8 mouse cellular contexts compared by ENCODE assay signal in the genomic region with DNA sequence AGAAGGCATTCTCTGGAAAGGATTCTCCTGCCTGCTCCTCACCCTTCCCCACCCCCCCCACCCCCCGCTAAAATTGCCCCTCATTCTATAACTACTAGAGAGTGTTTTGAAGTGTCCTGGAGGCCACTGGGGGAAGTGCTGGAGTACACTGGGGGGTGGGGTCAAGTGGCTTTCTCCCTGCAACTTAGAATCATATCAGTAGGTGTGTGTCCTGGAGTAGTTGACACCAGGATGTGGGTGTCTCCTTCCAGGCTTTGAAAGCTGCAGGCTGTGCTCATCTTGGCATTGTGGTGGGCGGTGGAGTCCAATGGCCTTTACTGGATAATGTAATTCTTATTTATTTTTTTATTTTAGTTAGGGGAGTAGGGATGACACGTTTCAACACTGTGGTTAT. TPM values are rescaled to one million over a fixed set of nuclear protein-coding genes. Genes with fewer than 3 reads are reported as not detected.
A peak's percentile ranks its signal among the peaks of the same experiment; 100 is the strongest.
DNase-seq lines count a peak whose midpoint lies in the region; ATAC-seq and TF ChIP-seq lines count a peak whose summit lies in the region.

No protein-coding gene starts in this region.

- no peaks in the 10 kb centered on the region for H3K36me3 ChIP-seq in heart, embryonic 15.5 days
- H3K36me3 ChIP-seq in neural tube, embryonic 13.5 days = no peaks in the 10 kb centered on the region

- DNase-seq in lung, adult 2 months = no peak
- no peak for DNase-seq in lung, postnatal 4 days
- DNase-seq in liver = peak; percentile 8
- DNase-seq in testis, postnatal 14 days (ENCODE audit: low spot score) = no peak
- no peak for DNase-seq in layer of hippocampus, adult 11-12 months (ENCODE audit: low spot score)
- DNase-seq in urinary bladder, adult 2 months (ENCODE audit: low spot score) = no peak

- H3K9ac ChIP-seq in heart, embryonic 15.5 days = peak overlapping the region; percentile 56; the same call in 1 of the 2 replicates
- H3K9ac ChIP-seq in neural tube, embryonic 13.5 days = no peak overlapping the region

- no peaks in the 10 kb centered on the region for H3K27me3 ChIP-seq in heart, embryonic 15.5 days
- no peaks in the 10 kb centered on the region for H3K27me3 ChIP-seq in neural tube, embryonic 13.5 days

- TF ChIP-seq CTCF in lung, adult 2 months (IDR thresholded peaks at IDR 0.05; ENCODE audit: insufficient read depth, low read length) = no peak

- no peaks in the 10 kb centered on the region; the same call in 1 of the 2 replicates for H3K4me1 ChIP-seq in lung, adult 2 months (ENCODE audit: control insufficient read depth, insufficient read depth, low read length)
- H3K4me1 ChIP-seq in heart, embryonic 15.5 days (replicated peaks) = peaks cover 6% of the 10 kb centered on the region; the same call in 1 of the 2 replicates
- H3K4me1 ChIP-seq in neural tube, embryonic 13.5 days (replicated peaks) = peaks cover 11% of the 10 kb centered on the region; the same call in 1 of the 2 replicates

- WGBS in lung, adult 2 months = 23% methylated on average over 3 of the region's 3 CpGs
- 33% methylated on average over 3 of the region's 3 CpGs for WGBS in heart, embryonic 15.5 days
- WGBS in neural tube, embryonic 13.5 days = 49% methylated on average over 3 of the region's 3 CpGs

- H3K27ac ChIP-seq in heart, embryonic 15.5 days = peak overlapping the region; percentile 63
- H3K27ac ChIP-seq in neural tube, embryonic 13.5 days (replicated peaks) = no peak overlapping the region

- H3K4me2 ChIP-seq in heart, embryonic 15.5 days = peak overlapping the region; percentile 74
- H3K4me2 ChIP-seq in neural tube, embryonic 13.5 days = peak overlapping the region; percentile 69

- H3K4me3 ChIP-seq in lung, adult 2 months (replicated peaks; ENCODE audit: extremely low read depth, low read depth, low read length) = peak overlapping the region; percentile 64
- peak overlapping the region; percentile 67 for H3K4me3 ChIP-seq in heart, embryonic 15.5 days
- H3K4me3 ChIP-seq in neural tube, embryonic 13.5 days = peak overlapping the region; percentile 40

- H3K9me3 ChIP-seq in heart, embryonic 15.5 days (replicated peaks) = no peaks in the 10 kb centered on the region
- no peaks in the 10 kb centered on the region for H3K9me3 ChIP-seq in neural tube, embryonic 13.5 days

- ATAC-seq in heart, embryonic 15.5 days (replicated peaks; ENCODE audit: insufficient number of reproducible peaks, insufficient read depth, low FRiP score, low read depth) = peak; percentile 55
- 0 out of 2 replicates have a peak, but pooled peaks have one; percentile 36 for ATAC-seq in neural tube, embryonic 13.5 days (ENCODE audit: low read depth)

- TF ChIP-seq POLR2A in lung, adult 2 months (IDR thresholded peaks at IDR 0.05; ENCODE audit: borderline replicate concordance, extremely low read depth, low read depth, low read length) = no peak

RNA-seq across cellular contexts. Expression of a gene that starts 0.7 kb away (rescaled TPM):
- 5.2 and 7.6 TPM in 2 replicates for polyA plus RNA-seq in lung, adult 2 months (2012; rRNA removed)
- 8.0 and 8.3 TPM in 2 replicates for polyA plus RNA-seq in heart, embryonic 15.5 days (2015; fragmentation: Nextera tagmentation; extraction: Ambion mirVana)
- 2.2 and 2.3 TPM in 2 replicates for polyA plus RNA-seq in neural tube, embryonic 13.5 days (2015; fragmentation: Nextera tagmentation; extraction: Ambion mirVana)
- polyA plus RNA-seq in urinary bladder, adult 2 months (2012; rRNA removed) = 29.0 and 34.0 TPM in 2 replicates
